ENCODE assay signal across 26 mouse cellular contexts in genomic region chr7:112409991-112410390, GRCm38 (mm10). TPM values are rescaled to one million over a fixed set of nuclear protein-coding genes. Genes with fewer than 3 reads are reported as not detected.
"Had no signal": no experiment of that assay in that cellular context is flagged by ENCODE, and none has a peak within 500 bp of the region (broad histone marks: within the 10 kb centered on the region; RNA-seq: fewer than 3 reads in every experiment).

No protein-coding gene starts in this region.

- ATAC-seq: forebrain, embryonic 13.5 days; forebrain, embryonic 14.5 days; forebrain, embryonic 15.5 days; forebrain, embryonic 16.5 days; forebrain, postnatal 0 days had no signal

- H3K4me2 ChIP-seq: embryonic facial prominence, embryonic 12.5 days; embryonic facial prominence, embryonic 13.5 days; embryonic facial prominence, embryonic 15.5 days; forebrain, embryonic 12.5 days; forebrain, embryonic 13.5 days; forebrain, embryonic 15.5 days had no signal

- H3K9ac ChIP-seq: embryonic facial prominence, embryonic 12.5 days; embryonic facial prominence, embryonic 13.5 days; embryonic facial prominence, embryonic 15.5 days; forebrain, embryonic 12.5 days; forebrain, embryonic 13.5 days; forebrain, embryonic 15.5 days; forebrain, postnatal 0 days had no signal

- H3K36me3 ChIP-seq: embryonic facial prominence, embryonic 10.5 days; embryonic facial prominence, embryonic 12.5 days; embryonic facial prominence, embryonic 13.5 days; embryonic facial prominence, embryonic 15.5 days; forebrain, embryonic 10.5 days; forebrain, embryonic 12.5 days; forebrain, embryonic 15.5 days had no signal

- H3K4me3 ChIP-seq: embryonic facial prominence, embryonic 10.5 days; embryonic facial prominence, embryonic 12.5 days; embryonic facial prominence, embryonic 13.5 days; embryonic facial prominence, embryonic 15.5 days; erythroblast, embryonic 14.5 days; forebrain, embryonic 10.5 days; forebrain, embryonic 12.5 days; forebrain, embryonic 13.5 days; forebrain, embryonic 15.5 days; gastrocnemius, adult 2 months; heart, adult 2 months had no signal

- H3K9me3 ChIP-seq: embryonic facial prominence, embryonic 10.5 days; embryonic facial prominence, embryonic 12.5 days; embryonic facial prominence, embryonic 13.5 days; embryonic facial prominence, embryonic 15.5 days; forebrain, embryonic 10.5 days; forebrain, embryonic 12.5 days; forebrain, embryonic 13.5 days; forebrain, embryonic 15.5 days had no signal

- H3K27ac ChIP-seq: embryonic facial prominence, embryonic 10.5 days; embryonic facial prominence, embryonic 12.5 days; embryonic facial prominence, embryonic 13.5 days; embryonic facial prominence, embryonic 15.5 days; forebrain, embryonic 10.5 days; forebrain, embryonic 12.5 days; forebrain, embryonic 13.5 days; forebrain, embryonic 15.5 days; gastrocnemius, adult 2 months; heart, adult 2 months had no signal

- H3K27me3 ChIP-seq: embryonic facial prominence, embryonic 12.5 days; embryonic facial prominence, embryonic 13.5 days; embryonic facial prominence, embryonic 15.5 days; forebrain, embryonic 15.5 days had no signal

- DNase-seq: cerebellum, adult 8-10 months; cerebellum, adult 9-10 months; cerebellum, adult 9-11 months; cerebellum, postnatal 36 days; embryo, embryonic 11 days; forebrain, postnatal 0 days; gastrocnemius, adult 2 months; gastrocnemius, postnatal 10 days; gastrocnemius, postnatal 14 days; gastrocnemius, postnatal 25 days; gastrocnemius, postnatal 36 days; heart, adult 18-20 months; heart, adult 2 months had no signal

RNA-seq across cellular contexts. Expression of gene Parva, which starts 17.3 kb away (rescaled TPM):
- total RNA-seq: common myeloid progenitor, adult 5-6 weeks; granulocyte monocyte progenitor cell, adult 5-6 weeks had no signal
